Mouse (Mus musculus) kidney, embryonic 14.5 days (tissue): ENCODE measurements around the gene 4930432K21Rik. TPM values are rescaled to one million over a fixed set of nuclear protein-coding genes. Genes with fewer than 3 reads are reported as not detected.
A peak's percentile ranks its signal among the peaks of the same experiment; 100 is the strongest.

Experiments used
- ATAC-seq: fragments of 200-750 bp; cut with Nextera tagmentation; 2 replicates; pipeline ENCODE4 v1.8.0; 2017; ENCODE audit warnings: moderate number of reproducible peaks, mild to moderate bottlenecking, moderate TSS enrichment, moderate library complexity; ENCODE audit not compliant: low FRiP score, low TSS enrichment
- H3K27ac ChIP-seq: fragments of 300-500 bp; sonication (generic); 2 replicates; pipeline ENCODE4 v1.5.1; 2014; ENCODE audit warnings: low read depth, mild to moderate bottlenecking, low read length, moderate library complexity, mixed read lengths
- H3K27me3 ChIP-seq: fragments of 300-500 bp; sonication (generic); 2 replicates; pipeline ENCODE4 v1.6.1; 2014; ENCODE audit warnings: mild to moderate bottlenecking, low read length; ENCODE audit not compliant: control insufficient read depth, insufficient read depth
- H3K36me3 ChIP-seq: fragments of 300-500 bp; sonication (generic); 2 replicates; pipeline ENCODE4 v1.6.1; 2014; ENCODE audit warnings: low read length, mixed read lengths; ENCODE audit not compliant: control insufficient read depth, insufficient read depth
- H3K4me1 ChIP-seq: fragments of 300-500 bp; sonication (generic); 2 replicates; pipeline ENCODE4 v1.6.1; 2014; ENCODE audit warnings: low read length, mixed read lengths; ENCODE audit not compliant: control insufficient read depth, insufficient read depth
- H3K4me2 ChIP-seq: fragments of 300-500 bp; sonication (generic); replicated peaks from 2 replicates; pipeline ENCODE4 v1.6.1; 2014; ENCODE audit warnings: low read depth, mild to moderate bottlenecking, low read length
- H3K4me3 ChIP-seq: fragments of 300-500 bp; sonication (generic); 2 replicates; pipeline ENCODE4 v1.5.1; 2014; ENCODE audit warnings: mild to moderate bottlenecking, low read length
- H3K9ac ChIP-seq: fragments of 300-500 bp; sonication (generic); 2 replicates; pipeline ENCODE4 v1.6.1; 2014; ENCODE audit warnings: low read depth, mild to moderate bottlenecking, low read length, moderate library complexity
- H3K9me3 ChIP-seq: fragments of 300-500 bp; sonication (generic); 2 replicates; pipeline ENCODE4 v1.6.1; 2016; ENCODE audit warnings: low read length; ENCODE audit not compliant: control insufficient read depth
- WGBS: fragments of 180-500 bp; shearing (Covaris S2); extraction: QIAGEN DNeasy Blood & Tissue Kit; methylation state at CpG from one replicate; pipeline ENCODE4 v1.1.7; 2014; 5-methylcytosine and 5-hydroxymethylcytosine counted together
- polyA plus RNA-seq: library from polyadenylated mRNA; unstranded; fragments of >200 nt; fragmentation: Nextera tagmentation; extraction: Ambion mirVana; gene quantifications from 2 replicates; pipeline ENCODE4 v1.2.1, GENCODE M21; 2014

The 4930432K21Rik gene
- polyA plus RNA-seq, 1 experiment from 2014 or later: 1.2 TPM

DNA sequence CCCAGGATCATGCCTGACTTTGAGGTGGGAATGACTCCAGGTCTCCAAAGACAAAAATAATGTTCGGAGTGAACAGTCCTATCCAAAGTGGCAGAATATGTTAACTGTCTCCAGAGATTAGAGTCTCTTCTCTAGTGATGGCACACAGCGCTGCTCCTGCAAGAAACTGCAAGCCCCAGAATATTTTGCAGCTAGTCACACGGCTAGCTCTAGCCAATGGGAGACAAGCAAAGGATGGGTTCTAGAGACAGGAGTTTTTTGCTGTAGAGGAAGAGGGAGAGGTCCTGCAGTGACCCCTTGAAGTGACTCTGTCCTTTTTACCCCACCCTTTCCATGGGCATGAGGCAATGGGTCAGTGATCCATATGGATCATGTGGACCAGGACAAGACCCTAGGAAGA lies 10.0 kb upstream of the 4930432K21Rik start:
- Histone ChIP-seq H3K36me3 (peaks cover 96% of the 10 kb centered on the region), H3K4me2 (no peak overlapping the region), H3K4me3 (no peak overlapping the region), H3K4me1 (no peaks in the 10 kb centered on the region), H3K27ac (no peak overlapping the region), H3K9me3 (no peaks in the 10 kb centered on the region), H3K9ac (no peak overlapping the region), H3K27me3 (no peaks in the 10 kb centered on the region)
- 93% methylated on average over 3 of the region's 3 CpGs for WGBS
- ATAC-seq: no peak

GRCm38 (mm10) chr8:84140838-84141237 lies 7.0 kb upstream of the 4930432K21Rik start:
- 89% methylated on average over 4 of the region's 4 CpGs for WGBS
- H3K4me1 ChIP-seq: no peaks in the 10 kb centered on the region
- H3K27me3 ChIP-seq: no peaks in the 10 kb centered on the region
- ATAC-seq: no peak
- H3K9ac ChIP-seq: no peak overlapping the region
- no peak overlapping the region for H3K4me2 ChIP-seq
- H3K9me3 ChIP-seq: no peaks in the 10 kb centered on the region
- no peak overlapping the region for H3K27ac ChIP-seq
- peaks cover 84% of the 10 kb centered on the region for H3K36me3 ChIP-seq
- H3K4me3 ChIP-seq: no peak overlapping the region

- WGBS: 91% methylated on average over 8 of the region's 8 CpGs
- Histone ChIP-seq H3K27ac (no peak overlapping the region), H3K9me3 (no peaks in the 10 kb centered on the region), H3K36me3 (peaks cover 45% of the 10 kb centered on the region), H3K4me3 (no peak overlapping the region), H3K27me3 (no peaks in the 10 kb centered on the region), H3K9ac (no peak overlapping the region), H3K4me1 (peaks cover 10% of the 10 kb centered on the region), H3K4me2 (no peak overlapping the region)
- no peak for ATAC-seq
These were observed 3.1 kb upstream of the 4930432K21Rik start for GRCm38 (mm10) chr8:84144636-84145245.

DNA sequence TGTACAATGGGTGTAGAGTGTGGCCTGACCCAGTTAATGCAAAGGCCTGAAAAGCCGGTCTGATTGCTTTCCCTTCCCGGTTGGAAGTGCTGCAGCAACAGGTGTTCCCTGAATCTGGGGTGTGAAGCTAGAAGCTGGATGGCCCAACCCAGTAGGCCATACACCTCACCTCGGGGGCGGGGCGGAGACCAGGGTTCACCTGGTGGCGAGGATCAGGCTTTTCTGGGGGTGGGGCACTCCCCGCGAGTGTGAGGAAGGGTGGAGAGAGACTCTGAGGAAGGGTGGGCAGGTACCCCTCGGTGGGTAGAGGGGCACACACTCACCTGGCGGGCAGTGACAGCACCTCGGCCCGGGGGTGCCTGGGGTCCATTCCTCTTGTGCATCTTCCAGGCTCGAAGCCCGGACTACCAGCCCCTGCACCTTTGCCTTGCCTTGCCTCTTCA lies 480 bp upstream of the 4930432K21Rik start:
- WGBS: 8% methylated on average over 14 of the region's 14 CpGs

DNA sequence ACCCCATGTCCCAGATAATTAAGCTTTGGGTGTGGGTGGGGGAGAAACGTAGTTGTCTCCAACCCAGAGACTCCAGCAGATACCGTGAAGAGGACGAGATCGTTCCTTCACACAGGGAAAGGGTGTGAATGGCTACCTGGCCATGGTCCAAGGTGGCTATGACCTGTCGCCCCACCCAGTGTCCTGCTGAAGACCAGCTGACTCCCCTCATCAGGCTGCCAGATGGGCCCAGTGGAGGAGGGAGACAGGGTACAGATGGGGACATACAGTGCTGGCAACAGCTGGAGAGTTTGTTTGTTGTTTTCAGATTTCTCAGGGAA lies 666 bp downstream of the 4930432K21Rik start:
- Histone ChIP-seq H3K9me3 (no peaks in the 10 kb centered on the region), H3K36me3 (peaks cover 12% of the 10 kb centered on the region), H3K27me3 (no peaks in the 10 kb centered on the region), H3K27ac (no peak overlapping the region), H3K4me3 (peak overlapping the region; percentile 47), H3K9ac (no peak overlapping the region), H3K4me1 (peaks cover 10% of the 10 kb centered on the region), H3K4me2 (peak overlapping the region; percentile 83)
- ATAC-seq: no peak
- WGBS: 94% methylated on average over 5 of the region's 5 CpGs

More for the DNA sequence above, 480 bp upstream of the 4930432K21Rik start:
- H3K9ac ChIP-seq: peak overlapping the region; percentile 68
- no peaks in the 10 kb centered on the region for H3K27me3 ChIP-seq
- no peak overlapping the region for H3K27ac ChIP-seq
- H3K4me3 ChIP-seq: peak overlapping the region; percentile 47
- no peak; the same call in 1 of the 2 replicates for ATAC-seq
- H3K4me2 ChIP-seq: peak overlapping the region; percentile 83
- H3K36me3 ChIP-seq: peaks cover 23% of the 10 kb centered on the region
- H3K9me3 ChIP-seq: no peaks in the 10 kb centered on the region
- peaks cover 10% of the 10 kb centered on the region for H3K4me1 ChIP-seq

GRCm38 (mm10) chr8:84149181-84149580 lies 1.4 kb downstream of the 4930432K21Rik start:
- Histone ChIP-seq H3K9ac (no peak overlapping the region), H3K27ac (no peak overlapping the region), H3K27me3 (no peaks in the 10 kb centered on the region), H3K4me1 (peaks cover 10% of the 10 kb centered on the region), H3K4me3 (no peak overlapping the region), H3K4me2 (no peak overlapping the region; the same call in 1 of the 2 replicates), H3K36me3 (peaks cover 5% of the 10 kb centered on the region; the same call in 1 of the 2 replicates), H3K9me3 (no peaks in the 10 kb centered on the region)
- ATAC-seq: no peak
- WGBS: 49% methylated on average over 3 of the region's 3 CpGs

DNA sequence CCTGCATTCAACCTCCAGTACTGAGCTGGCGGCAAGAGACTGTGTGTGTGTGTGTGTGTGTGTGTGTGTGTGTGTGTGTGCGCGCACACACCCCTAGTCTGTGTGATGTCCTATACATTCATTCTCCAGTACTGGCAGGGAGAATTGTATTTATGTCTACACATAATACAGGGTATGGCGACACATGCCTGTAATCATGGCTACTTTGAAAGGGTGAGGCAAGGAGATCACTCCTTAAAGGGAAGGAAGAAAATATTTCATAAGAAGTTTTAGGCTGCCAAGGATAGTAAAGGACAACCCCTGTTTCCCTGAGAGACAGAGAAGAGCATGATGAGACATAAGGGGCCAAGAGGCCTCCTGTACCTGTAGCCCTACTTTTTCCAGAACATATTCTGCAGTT lies 9.8 kb downstream of the 4930432K21Rik start:
- H3K9ac ChIP-seq: no peak overlapping the region

DNA sequence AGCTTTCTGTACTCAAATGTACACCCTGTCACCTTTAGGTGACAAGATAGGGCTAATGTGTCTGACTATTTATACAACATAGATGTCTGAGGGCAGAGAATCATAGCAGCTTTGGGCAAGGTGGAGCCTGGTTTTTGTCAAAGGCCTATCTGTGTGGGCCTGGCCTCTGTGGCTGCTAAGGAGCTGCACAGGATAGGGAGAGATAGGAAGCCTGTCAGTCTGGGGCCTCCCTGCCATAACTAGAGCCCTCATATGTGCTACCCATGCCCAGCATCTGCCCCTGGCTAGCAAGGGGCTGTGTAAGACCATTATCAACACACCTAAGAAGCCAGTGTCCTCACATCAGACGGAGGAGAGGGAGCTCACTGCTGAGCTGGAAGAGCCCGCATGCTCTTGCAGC lies 19.9 kb downstream of the 4930432K21Rik start:
- no peak overlapping the region for H3K27ac ChIP-seq
- WGBS: 96% methylated on average over 2 of the region's 2 CpGs
- ATAC-seq: no peak
- no peaks in the 10 kb centered on the region for H3K9me3 ChIP-seq
- no peak overlapping the region for H3K9ac ChIP-seq
- no peak overlapping the region for H3K4me2 ChIP-seq
- H3K4me1 ChIP-seq: no peaks in the 10 kb centered on the region
- H3K27me3 ChIP-seq: no peaks in the 10 kb centered on the region
- peaks cover 25% of the 10 kb centered on the region for H3K36me3 ChIP-seq
- no peak overlapping the region for H3K4me3 ChIP-seq

More for the DNA sequence above, 9.8 kb downstream of the 4930432K21Rik start:
- H3K4me2 ChIP-seq: no peak overlapping the region
- H3K9me3 ChIP-seq: no peaks in the 10 kb centered on the region
- no peaks in the 10 kb centered on the region for H3K4me1 ChIP-seq
- 91% methylated on average over 4 of the region's 4 CpGs for WGBS
- no peak overlapping the region for H3K27ac ChIP-seq
- H3K27me3 ChIP-seq: no peaks in the 10 kb centered on the region
- no peaks in the 10 kb centered on the region for H3K36me3 ChIP-seq
- ATAC-seq: no peak
- no peak overlapping the region for H3K4me3 ChIP-seq

DNA sequence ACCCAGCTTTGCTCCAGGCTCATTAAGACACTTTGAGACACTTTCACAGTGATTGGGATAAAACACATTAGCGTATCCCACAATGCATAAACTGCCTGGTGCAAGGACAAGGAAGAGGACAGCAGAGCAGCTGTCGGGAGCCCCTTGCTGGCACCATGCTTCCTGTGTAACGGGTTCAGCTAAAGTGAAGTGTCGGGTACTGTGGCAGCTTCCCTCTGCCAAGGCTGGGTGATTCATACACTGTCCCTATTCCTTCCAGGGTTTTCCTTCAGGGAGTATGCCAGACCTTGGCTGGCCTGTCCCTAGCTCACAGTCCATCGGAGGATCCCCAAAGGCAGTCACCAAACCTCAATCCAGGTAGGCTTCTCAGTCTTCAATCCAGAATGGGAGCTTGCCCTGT lies 22.3 kb downstream of the 4930432K21Rik start:
- 94% methylated on average over 5 of the region's 5 CpGs for WGBS
- no peak overlapping the region for H3K4me3 ChIP-seq
- H3K9ac ChIP-seq: no peak overlapping the region
- no peak overlapping the region for H3K27ac ChIP-seq
- H3K4me2 ChIP-seq: no peak overlapping the region
- H3K27me3 ChIP-seq: no peaks in the 10 kb centered on the region
- peaks cover 41% of the 10 kb centered on the region for H3K36me3 ChIP-seq
- no peak for ATAC-seq
- no peaks in the 10 kb centered on the region for H3K9me3 ChIP-seq
- H3K4me1 ChIP-seq: no peaks in the 10 kb centered on the region
